Mouse (Mus musculus): ENCODE results near the gene 0610012G03Rik. TPM values are rescaled to one million over a fixed set of nuclear protein-coding genes. Genes with fewer than 3 reads are reported as not detected.
A peak's percentile ranks its signal among the peaks of the same experiment; 100 is the strongest.

The 0610012G03Rik gene
- polyA plus RNA-seq, 1 experiment from 2014 or later, result 81.6 TPM

GRCm38 (mm10) chr16:31935091-31935979 lies 13.0 kb downstream of the 0610012G03Rik start:
- peak overlapping the region; percentile 29 for H3K4me3 ChIP-seq (replicated peaks; ENCODE audit: low read length)
- peak overlapping the region; percentile 44 for H3K4me2 ChIP-seq (ENCODE audit: low read depth, low read length)
- WGBS, result 5% methylated on average over 36 of the region's 36 CpGs
- H3K4me1 ChIP-seq (ENCODE audit: control insufficient read depth, insufficient read depth, low read length), result peaks cover 19% of the 10 kb centered on the region
- peak overlapping the region; percentile 55 for H3K9ac ChIP-seq (ENCODE audit: low read length)
- H3K27ac ChIP-seq (ENCODE audit: low read length), result no peak overlapping the region
- H3K9me3 ChIP-seq (replicated peaks; ENCODE audit: control insufficient read depth, low read length), result no peaks in the 10 kb centered on the region
- no peak for ATAC-seq (ENCODE audit: insufficient read depth, low FRiP score)
- peaks cover 26% of the 10 kb centered on the region; the same call in 1 of the 2 replicates for H3K27me3 ChIP-seq (ENCODE audit: control insufficient read depth, insufficient read depth, low read length)
- H3K36me3 ChIP-seq (ENCODE audit: control insufficient read depth, insufficient read depth, low read length), result no peaks in the 10 kb centered on the region

GRCm38 (mm10) chr16:31934550-31935010 lies 13.7 kb downstream of the 0610012G03Rik start:
- Histone ChIP-seq H3K4me3 (replicated peaks; ENCODE audit: low read length) (peak overlapping the region; percentile 29; the same call in 1 of the 2 replicates), H3K4me2 (ENCODE audit: low read depth, low read length) (peak overlapping the region; percentile 73), H3K9ac (ENCODE audit: low read length) (peak overlapping the region; percentile 55; the same call in 1 of the 2 replicates), H3K27me3 (ENCODE audit: control insufficient read depth, insufficient read depth, low read length) (peaks cover 26% of the 10 kb centered on the region; the same call in 1 of the 2 replicates), H3K27ac (ENCODE audit: low read length) (no peak overlapping the region), H3K9me3 (replicated peaks; ENCODE audit: control insufficient read depth, low read length) (no peaks in the 10 kb centered on the region), H3K36me3 (ENCODE audit: control insufficient read depth, insufficient read depth, low read length) (no peaks in the 10 kb centered on the region), H3K4me1 (ENCODE audit: control insufficient read depth, insufficient read depth, low read length) (peaks cover 19% of the 10 kb centered on the region)
- WGBS, result 28% methylated on average over 13 of the region's 13 CpGs
- ATAC-seq (ENCODE audit: insufficient read depth, low FRiP score), result no peak

GRCm38 (mm10) chr16:31933751-31934549 lies 14.3 kb downstream of the 0610012G03Rik start, which contains the start of gene Pigz:
Gene Pigz (plus strand): TSS chr16:31933851.
- H3K27me3 ChIP-seq (ENCODE audit: control insufficient read depth, insufficient read depth, low read length), result peaks cover 26% of the 10 kb centered on the region; the same call in 1 of the 2 replicates
- H3K27ac ChIP-seq (ENCODE audit: low read length), result peak within 1 kb of the TSS; percentile 54
- peaks cover 19% of the 10 kb centered on the region for H3K4me1 ChIP-seq (ENCODE audit: control insufficient read depth, insufficient read depth, low read length)
- WGBS, result 11% methylated on average over 42 of the region's 42 CpGs
- peak within 1 kb of the TSS; percentile 62 for H3K9ac ChIP-seq (ENCODE audit: low read length)
- H3K4me3 ChIP-seq (replicated peaks; ENCODE audit: low read length), result peak within 1 kb of the TSS; percentile 51
- H3K4me2 ChIP-seq (ENCODE audit: low read depth, low read length), result peak within 1 kb of the TSS; percentile 73
- no peak; the same call in 1 of the 2 replicates for ATAC-seq (ENCODE audit: insufficient read depth, low FRiP score)
- no peaks in the 10 kb centered on the region for H3K36me3 ChIP-seq (ENCODE audit: control insufficient read depth, insufficient read depth, low read length)
- no peaks in the 10 kb centered on the region for H3K9me3 ChIP-seq (replicated peaks; ENCODE audit: control insufficient read depth, low read length)

DNA sequence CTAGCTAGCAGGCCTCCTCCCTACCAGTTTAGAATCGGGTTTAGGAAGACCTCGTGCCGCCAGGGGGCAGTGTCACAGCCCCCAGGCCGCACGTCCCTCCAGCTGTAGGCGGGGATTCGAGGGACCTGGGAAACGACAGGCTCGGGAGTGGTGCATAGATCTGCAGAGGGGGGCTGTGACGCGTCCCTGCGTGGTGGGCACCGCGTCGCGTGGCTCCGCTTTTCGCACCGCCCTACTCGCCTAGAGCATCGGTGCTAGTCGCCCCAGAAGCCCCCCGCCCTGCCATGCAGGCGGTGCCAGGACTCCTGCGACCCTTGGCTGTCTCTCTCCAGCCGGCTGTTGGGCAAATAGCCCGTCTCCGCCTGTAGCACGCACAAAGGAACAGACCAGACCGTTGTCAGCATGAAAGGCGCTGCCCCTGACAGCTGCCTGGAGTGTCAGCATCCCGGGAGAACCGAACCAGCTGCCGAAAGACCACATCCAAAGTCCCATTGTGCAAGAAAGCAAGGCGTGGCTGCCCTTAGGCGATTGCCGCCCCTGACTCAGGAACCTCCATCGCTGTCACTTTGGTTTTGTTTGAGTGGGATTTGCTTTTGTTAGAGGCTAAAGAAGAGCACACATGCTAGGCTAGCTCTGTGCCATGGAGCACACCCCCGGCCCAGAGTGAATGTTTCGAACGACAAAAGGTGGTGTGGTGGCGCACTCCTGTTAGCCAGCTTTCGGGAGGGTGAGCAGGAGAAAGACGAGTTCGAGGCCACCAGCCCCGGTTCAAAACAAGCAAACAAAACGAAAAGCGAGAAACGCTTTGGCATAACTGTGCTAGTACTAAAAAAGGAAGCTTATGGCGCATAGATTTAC lies 15.2 kb downstream of the 0610012G03Rik start:
- peak overlapping the region; percentile 54 for H3K27ac ChIP-seq (ENCODE audit: low read length)
- ATAC-seq (ENCODE audit: insufficient read depth, low FRiP score), result peak; percentile 89
- under 1% methylated on average over 50 of the region's 50 CpGs for WGBS

GRCm38 (mm10) chr16:31932255-31932654 lies 16.0 kb downstream of the 0610012G03Rik start:
- Histone ChIP-seq H3K4me3 (replicated peaks; ENCODE audit: low read length) (no peak overlapping the region), H3K9me3 (replicated peaks; ENCODE audit: control insufficient read depth, low read length) (no peaks in the 10 kb centered on the region), H3K9ac (ENCODE audit: low read length) (no peak overlapping the region), H3K27me3 (ENCODE audit: control insufficient read depth, insufficient read depth, low read length) (peaks cover 26% of the 10 kb centered on the region; the same call in 1 of the 2 replicates), H3K27ac (ENCODE audit: low read length) (no peak overlapping the region), H3K4me2 (ENCODE audit: low read depth, low read length) (peak overlapping the region; percentile 73; the same call in 1 of the 2 replicates), H3K36me3 (ENCODE audit: control insufficient read depth, insufficient read depth, low read length) (no peaks in the 10 kb centered on the region), H3K4me1 (ENCODE audit: control insufficient read depth, insufficient read depth, low read length) (peaks cover 19% of the 10 kb centered on the region)
- WGBS, result 63% methylated on average over 5 of the region's 5 CpGs
- no peak for ATAC-seq (ENCODE audit: insufficient read depth, low FRiP score)

More for the DNA sequence above, 15.2 kb downstream of the 0610012G03Rik start:
- Histone ChIP-seq H3K36me3 (ENCODE audit: control insufficient read depth, insufficient read depth, low read length) (no peaks in the 10 kb centered on the region), H3K9me3 (replicated peaks; ENCODE audit: control insufficient read depth, low read length) (no peaks in the 10 kb centered on the region), H3K4me2 (ENCODE audit: low read depth, low read length) (peak overlapping the region; percentile 73), H3K9ac (ENCODE audit: low read length) (peak overlapping the region; percentile 62), H3K4me3 (replicated peaks; ENCODE audit: low read length) (peak overlapping the region; percentile 51), H3K4me1 (ENCODE audit: control insufficient read depth, insufficient read depth, low read length) (peaks cover 19% of the 10 kb centered on the region), H3K27me3 (ENCODE audit: control insufficient read depth, insufficient read depth, low read length) (peaks cover 26% of the 10 kb centered on the region; the same call in 1 of the 2 replicates)

- H3K27ac ChIP-seq (ENCODE audit: low read length), result no peak overlapping the region
- H3K4me1 ChIP-seq (ENCODE audit: control insufficient read depth, insufficient read depth, low read length), result peaks cover 19% of the 10 kb centered on the region
- ATAC-seq (ENCODE audit: insufficient read depth, low FRiP score), result no peak
- H3K9ac ChIP-seq (ENCODE audit: low read length), result no peak overlapping the region
- H3K36me3 ChIP-seq (ENCODE audit: control insufficient read depth, insufficient read depth, low read length), result no peaks in the 10 kb centered on the region
- H3K9me3 ChIP-seq (replicated peaks; ENCODE audit: control insufficient read depth, low read length), result no peaks in the 10 kb centered on the region
- no peak overlapping the region for H3K4me3 ChIP-seq (replicated peaks; ENCODE audit: low read length)
- H3K4me2 ChIP-seq (ENCODE audit: low read depth, low read length), result peak overlapping the region; percentile 10; the same call in 1 of the 2 replicates
- 46% methylated on average over 17 of the region's 17 CpGs for WGBS
- H3K27me3 ChIP-seq (ENCODE audit: control insufficient read depth, insufficient read depth, low read length), result peaks cover 25% of the 10 kb centered on the region; the same call in 1 of the 2 replicates
Observed at GRCm38 (mm10) chr16:31931330-31931729, 17.0 kb downstream of the 0610012G03Rik start.

DNA sequence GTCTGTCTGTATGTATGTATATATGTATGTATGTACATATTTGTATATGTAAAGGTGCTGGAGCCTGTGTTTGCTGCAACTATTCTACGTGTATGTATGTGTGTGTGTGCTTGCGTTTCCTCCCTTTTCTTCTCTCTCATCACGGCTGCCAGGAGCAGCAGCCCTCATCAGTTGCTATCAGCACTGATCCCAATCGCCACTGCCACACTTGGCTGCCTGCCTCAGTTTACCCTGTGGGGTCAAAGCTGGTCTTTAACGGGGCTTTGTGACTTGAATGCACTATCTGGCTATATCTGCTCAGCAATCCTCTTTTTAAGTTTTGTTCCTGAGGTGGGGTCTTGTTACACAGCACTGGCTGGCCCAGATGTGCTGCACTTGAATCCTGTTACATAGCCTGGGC lies 20.9 kb downstream of the 0610012G03Rik start:
- no peaks in the 10 kb centered on the region for H3K9me3 ChIP-seq (replicated peaks; ENCODE audit: control insufficient read depth, low read length)
- no peak overlapping the region for H3K27ac ChIP-seq (ENCODE audit: low read length)
- WGBS, result 79% methylated on average over 5 of the region's 5 CpGs
- no peak overlapping the region for H3K9ac ChIP-seq (ENCODE audit: low read length)
- no peaks in the 10 kb centered on the region for H3K36me3 ChIP-seq (ENCODE audit: control insufficient read depth, insufficient read depth, low read length)
- no peak overlapping the region for H3K4me2 ChIP-seq (ENCODE audit: low read depth, low read length)
- no peaks in the 10 kb centered on the region for H3K4me1 ChIP-seq (ENCODE audit: control insufficient read depth, insufficient read depth, low read length)
- no peak overlapping the region for H3K4me3 ChIP-seq (replicated peaks; ENCODE audit: low read length)
- no peak for ATAC-seq (ENCODE audit: insufficient read depth, low FRiP score)
- no peaks in the 10 kb centered on the region for H3K27me3 ChIP-seq (ENCODE audit: control insufficient read depth, insufficient read depth, low read length)

GRCm38 (mm10) chr16:31926547-31927182 lies 21.6 kb downstream of the 0610012G03Rik start:
- no peak overlapping the region for H3K4me2 ChIP-seq (ENCODE audit: low read depth, low read length)
- no peaks in the 10 kb centered on the region for H3K36me3 ChIP-seq (ENCODE audit: control insufficient read depth, insufficient read depth, low read length)
- no peak overlapping the region for H3K4me3 ChIP-seq (replicated peaks; ENCODE audit: low read length)
- H3K4me1 ChIP-seq (ENCODE audit: control insufficient read depth, insufficient read depth, low read length), result no peaks in the 10 kb centered on the region
- ATAC-seq (ENCODE audit: insufficient read depth, low FRiP score), result no peak
- no peak overlapping the region for H3K9ac ChIP-seq (ENCODE audit: low read length)
- H3K27ac ChIP-seq (ENCODE audit: low read length), result no peak overlapping the region; the same call in 1 of the 2 replicates
- H3K27me3 ChIP-seq (ENCODE audit: control insufficient read depth, insufficient read depth, low read length), result no peaks in the 10 kb centered on the region
- WGBS, result 72% methylated on average over 13 of the region's 13 CpGs
- H3K9me3 ChIP-seq (replicated peaks; ENCODE audit: control insufficient read depth, low read length), result no peaks in the 10 kb centered on the region

Data from stomach, embryonic 16.5 days (tissue).